Mouse (Mus musculus) liver, embryonic 13.5 days (tissue): ENCODE data around the gene Tshz2. TPM values are rescaled to one million over a fixed set of nuclear protein-coding genes. Genes with fewer than 3 reads are reported as not detected.

Experiments used
- ATAC-seq: fragments of 200-750 bp; cut with Nextera tagmentation; 2 replicates; pipeline ENCODE4 v1.8.0; 2017; ENCODE audit warnings: low read depth, mild to moderate bottlenecking, moderate number of reproducible peaks, moderate library complexity
- DNase-seq: peaks from one replicate; pipeline ENCODE4 v3.0.0; 2022
- H3K27ac ChIP-seq: fragments of 300-500 bp; sonication (generic); 2 replicates; pipeline ENCODE4 v1.5.1; 2015; ENCODE audit warnings: moderate library complexity, mild to moderate bottlenecking, inconsistent platforms
- H3K27me3 ChIP-seq: fragments of 300-500 bp; sonication (generic); 2 replicates; pipeline ENCODE4 v1.6.1; 2015; ENCODE audit warnings: mild to moderate bottlenecking, inconsistent platforms
- H3K36me3 ChIP-seq: fragments of 300-500 bp; sonication (generic); 2 replicates; pipeline ENCODE4 v1.6.1; 2015; ENCODE audit warnings: mild to moderate bottlenecking, inconsistent platforms
- H3K4me1 ChIP-seq: fragments of 300-500 bp; sonication (generic); replicated peaks from 2 replicates; pipeline ENCODE4 v1.6.1; 2015; ENCODE audit warnings: inconsistent platforms
- H3K4me2 ChIP-seq: fragments of 300-500 bp; sonication (generic); 2 replicates; pipeline ENCODE4 v1.6.1; 2015; ENCODE audit warnings: inconsistent platforms, mild to moderate bottlenecking, moderate library complexity
- H3K4me3 ChIP-seq: fragments of 300-500 bp; sonication (generic); replicated peaks from 2 replicates; pipeline ENCODE4 v1.5.1; 2015; ENCODE audit warnings: mild to moderate bottlenecking, inconsistent platforms
- H3K9ac ChIP-seq: fragments of 300-500 bp; sonication (generic); 2 replicates; pipeline ENCODE4 v1.6.1; 2015; ENCODE audit warnings: mild to moderate bottlenecking, inconsistent platforms
- H3K9me3 ChIP-seq: fragments of 300-500 bp; sonication (generic); replicated peaks from 2 replicates; pipeline ENCODE4 v1.6.1; 2016; ENCODE audit warnings: inconsistent platforms
- WGBS: fragments of 180-500 bp; shearing (Covaris S2); methylation state at CpG from one replicate; pipeline ENCODE4 v1.1.7; 2015; ENCODE audit not compliant: insufficient replicate concordance; 5-methylcytosine and 5-hydroxymethylcytosine counted together
- polyA plus RNA-seq: library from polyadenylated mRNA; unstranded; fragments of >200 nt; fragmentation: Nextera tagmentation; extraction: Ambion mirVana; gene quantifications from 2 replicates; pipeline ENCODE4 v1.2.1, GENCODE M21; 2015

Tshz2 gene
- polyA plus RNA-seq, 1 experiment from 2014 or later: 1.0 TPM

DNA sequence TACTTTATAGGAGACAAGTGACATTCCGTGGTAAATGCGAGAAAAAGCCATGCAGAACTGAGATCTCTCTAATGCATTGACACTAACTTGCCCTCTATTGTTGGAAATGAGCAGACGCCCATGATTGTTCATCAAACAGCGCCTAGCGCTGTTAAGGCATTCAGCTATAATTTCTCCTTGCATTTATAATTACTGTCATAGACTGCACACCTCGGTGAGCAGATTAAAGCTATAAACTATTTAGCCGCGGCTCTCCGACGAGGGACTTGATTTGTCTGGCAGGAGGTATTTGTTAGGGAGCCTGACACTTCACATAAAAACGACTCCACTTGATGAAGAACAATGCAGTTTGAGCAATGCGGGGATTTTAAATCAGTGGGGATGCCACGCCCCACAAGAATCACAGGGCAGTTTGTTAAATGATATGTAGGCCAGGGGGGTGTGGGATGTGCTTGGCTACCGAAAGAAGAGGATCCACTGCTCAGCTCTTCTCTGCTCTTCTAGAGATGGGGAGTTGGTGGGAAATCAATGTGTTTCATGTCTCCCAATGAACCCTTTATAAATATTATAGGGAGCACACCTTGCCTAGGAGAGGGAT lies 259.7 kb downstream of the Tshz2 start:
- H3K9me3 ChIP-seq: no peaks in the 10 kb centered on the region
- H3K27me3 ChIP-seq: no peaks in the 10 kb centered on the region
- no peak overlapping the region for H3K27ac ChIP-seq
- WGBS: 72% methylated on average over 14 of the region's 14 CpGs
- no peak overlapping the region for H3K9ac ChIP-seq
- no peak overlapping the region for H3K4me3 ChIP-seq
- ATAC-seq: no peak
- no peaks in the 10 kb centered on the region for H3K4me1 ChIP-seq
- no peak for DNase-seq
- H3K4me2 ChIP-seq: no peak overlapping the region
- no peaks in the 10 kb centered on the region for H3K36me3 ChIP-seq

DNA sequence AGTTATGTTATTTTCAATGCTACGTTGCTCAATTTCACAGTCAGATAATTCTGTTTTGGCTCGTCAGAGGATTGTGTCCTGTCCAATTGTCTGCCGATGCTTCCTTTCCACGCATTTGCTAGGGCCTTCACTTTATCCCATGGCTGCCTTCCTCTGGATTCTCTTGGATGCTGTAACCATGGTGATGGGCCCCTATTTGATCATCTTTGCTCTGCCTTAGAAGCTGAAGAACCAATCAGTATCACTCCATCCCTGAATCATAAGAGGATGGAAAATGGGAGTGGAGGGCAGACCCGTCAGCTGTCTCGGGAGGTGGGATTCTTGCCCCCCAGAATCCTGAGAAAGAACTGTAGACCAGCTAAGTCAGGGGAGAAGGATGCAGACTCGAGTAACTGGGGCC lies 270.1 kb downstream of the Tshz2 start:
- 71% methylated on average over 7 of the region's 7 CpGs for WGBS
- no peak overlapping the region for H3K9ac ChIP-seq
- ATAC-seq (no peak), DNase-seq (no peak)
- H3K36me3 ChIP-seq: no peaks in the 10 kb centered on the region
- no peak overlapping the region for H3K27ac ChIP-seq
- H3K27me3 ChIP-seq: no peaks in the 10 kb centered on the region
- H3K4me1 ChIP-seq: no peaks in the 10 kb centered on the region
- no peaks in the 10 kb centered on the region for H3K9me3 ChIP-seq
- no peak overlapping the region for H3K4me2 ChIP-seq
- H3K4me3 ChIP-seq: no peak overlapping the region

- Histone ChIP-seq H3K4me1 (no peaks in the 10 kb centered on the region), H3K4me2 (no peak overlapping the region), H3K4me3 (no peak overlapping the region), H3K27me3 (no peaks in the 10 kb centered on the region), H3K9me3 (no peaks in the 10 kb centered on the region), H3K27ac (no peak overlapping the region), H3K9ac (no peak overlapping the region), H3K36me3 (no peaks in the 10 kb centered on the region)
- DNase-seq (no peak), ATAC-seq (no peak)
- 36% methylated on average over 9 of the region's 9 CpGs for WGBS
These were observed 273.6 kb downstream of the Tshz2 start for GRCm38 (mm10) chr2:169906396-169906795.

- Histone ChIP-seq H3K4me3 (no peak overlapping the region), H3K9me3 (no peaks in the 10 kb centered on the region), H3K27ac (no peak overlapping the region), H3K4me1 (no peaks in the 10 kb centered on the region), H3K9ac (no peak overlapping the region), H3K36me3 (no peaks in the 10 kb centered on the region), H3K4me2 (no peak overlapping the region), H3K27me3 (no peaks in the 10 kb centered on the region)
- no peak for DNase-seq
- 57% methylated on average over 7 of the region's 7 CpGs for WGBS
- ATAC-seq: no peak
These were observed 275.2 kb downstream of the Tshz2 start for GRCm38 (mm10) chr2:169907979-169908378.

- 47% methylated on average over 4 of the region's 4 CpGs for WGBS
- no peak overlapping the region for H3K27ac ChIP-seq
- no peak overlapping the region for H3K9ac ChIP-seq
- no peaks in the 10 kb centered on the region for H3K9me3 ChIP-seq
- H3K4me1 ChIP-seq: no peaks in the 10 kb centered on the region
- no peak for ATAC-seq
- no peak for DNase-seq
- no peak overlapping the region for H3K4me3 ChIP-seq
- no peak overlapping the region for H3K4me2 ChIP-seq
- no peaks in the 10 kb centered on the region for H3K36me3 ChIP-seq
- H3K27me3 ChIP-seq: no peaks in the 10 kb centered on the region
These were observed 277.8 kb downstream of the Tshz2 start for GRCm38 (mm10) chr2:169910606-169911005.

DNA sequence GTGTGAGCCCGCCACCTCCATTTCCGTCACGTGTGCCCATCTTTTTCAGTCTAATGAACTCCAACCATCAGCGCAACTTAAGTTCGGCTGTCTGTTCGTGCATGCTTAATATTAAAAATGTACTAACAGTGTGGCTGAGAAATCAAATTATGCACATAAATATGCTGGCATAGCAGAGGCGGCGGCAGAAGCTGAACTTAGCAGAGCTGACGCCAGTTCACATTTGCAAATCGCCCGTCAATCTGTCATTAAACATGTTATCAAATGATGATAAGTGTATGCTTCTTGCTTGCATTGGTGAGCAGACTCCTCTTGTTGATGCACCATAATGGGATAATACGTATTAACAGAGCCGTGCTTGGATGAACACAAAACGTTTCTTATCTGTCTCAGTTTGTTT lies 280.0 kb downstream of the Tshz2 start:
- H3K36me3 ChIP-seq: no peaks in the 10 kb centered on the region
- no peak overlapping the region for H3K9ac ChIP-seq
- no peak overlapping the region for H3K4me3 ChIP-seq
- no peak overlapping the region for H3K4me2 ChIP-seq
- DNase-seq (no peak), ATAC-seq (no peak)
- no peaks in the 10 kb centered on the region for H3K9me3 ChIP-seq
- WGBS: 78% methylated on average over 14 of the region's 14 CpGs
- no peak overlapping the region for H3K27ac ChIP-seq
- no peaks in the 10 kb centered on the region for H3K4me1 ChIP-seq
- no peaks in the 10 kb centered on the region for H3K27me3 ChIP-seq

DNA sequence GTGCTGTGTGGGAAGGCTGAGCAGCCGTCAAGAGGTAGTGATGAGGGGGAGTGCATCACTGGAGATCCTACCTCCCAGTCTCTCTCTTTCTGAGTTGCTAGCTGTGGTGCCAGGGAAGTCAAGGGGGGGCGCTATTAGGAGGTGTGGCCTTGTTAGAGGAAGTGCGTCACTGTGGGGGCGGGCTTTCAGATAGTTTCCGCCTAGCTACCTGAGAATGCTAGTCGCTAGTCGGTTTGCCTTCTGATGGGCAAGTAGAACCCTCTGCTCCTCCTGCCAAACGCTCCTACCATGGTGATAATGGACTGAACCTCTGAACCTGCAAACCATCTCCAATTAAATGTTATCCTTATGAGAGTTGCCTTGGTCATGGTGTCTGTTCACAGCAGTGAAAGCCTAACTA lies 282.1 kb downstream of the Tshz2 start:
- Histone ChIP-seq H3K27me3 (no peaks in the 10 kb centered on the region), H3K4me2 (no peak overlapping the region), H3K9me3 (no peaks in the 10 kb centered on the region), H3K36me3 (no peaks in the 10 kb centered on the region), H3K27ac (no peak overlapping the region), H3K4me3 (no peak overlapping the region), H3K9ac (no peak overlapping the region), H3K4me1 (no peaks in the 10 kb centered on the region)
- DNase-seq: no peak
- WGBS: 70% methylated on average over 8 of the region's 8 CpGs
- no peak for ATAC-seq

- Histone ChIP-seq H3K4me2 (no peak overlapping the region), H3K36me3 (no peaks in the 10 kb centered on the region), H3K4me3 (no peak overlapping the region), H3K4me1 (no peaks in the 10 kb centered on the region), H3K27ac (no peak overlapping the region), H3K9me3 (no peaks in the 10 kb centered on the region), H3K27me3 (no peaks in the 10 kb centered on the region), H3K9ac (no peak overlapping the region)
- ATAC-seq (no peak), DNase-seq (no peak)
- WGBS: 75% methylated on average over 13 of the region's 13 CpGs
These were observed 282.5 kb downstream of the Tshz2 start for GRCm38 (mm10) chr2:169915326-169915725.

DNA sequence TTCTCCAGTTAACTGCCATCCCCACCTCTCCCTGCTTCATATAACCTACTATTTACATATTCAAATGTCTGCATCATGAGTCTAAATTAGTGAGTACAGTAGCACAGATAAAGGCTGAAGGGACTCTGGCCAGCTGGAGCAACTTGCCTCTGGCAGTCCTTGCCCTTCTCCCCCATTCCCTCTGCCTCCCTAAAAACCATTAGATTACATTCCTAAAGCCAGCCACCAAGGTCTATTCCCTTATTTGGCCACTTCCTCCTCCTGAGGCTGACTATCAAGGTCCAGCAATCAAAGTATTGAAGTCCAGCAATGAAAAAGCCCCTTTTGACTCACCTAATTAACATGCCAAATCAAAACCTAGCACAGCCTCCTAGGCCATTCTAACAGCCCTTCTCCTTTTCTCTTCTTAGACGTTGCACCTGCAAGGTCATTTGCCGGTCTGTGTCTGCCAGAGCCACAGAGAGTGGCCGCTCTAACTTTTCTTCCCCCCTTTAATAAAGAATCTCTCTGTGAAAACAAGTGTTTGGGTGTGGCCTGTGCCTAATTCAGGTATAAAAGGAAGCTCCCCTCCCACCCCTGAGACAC lies 286.4 kb downstream of the Tshz2 start:
- Histone ChIP-seq H3K9me3 (no peaks in the 10 kb centered on the region), H3K27me3 (no peaks in the 10 kb centered on the region), H3K4me3 (no peak overlapping the region), H3K36me3 (no peaks in the 10 kb centered on the region), H3K4me2 (no peak overlapping the region), H3K27ac (no peak overlapping the region), H3K9ac (no peak overlapping the region), H3K4me1 (no peaks in the 10 kb centered on the region)
- no peak for DNase-seq
- 62% methylated on average over 3 of the region's 3 CpGs for WGBS
- no peak for ATAC-seq

DNA sequence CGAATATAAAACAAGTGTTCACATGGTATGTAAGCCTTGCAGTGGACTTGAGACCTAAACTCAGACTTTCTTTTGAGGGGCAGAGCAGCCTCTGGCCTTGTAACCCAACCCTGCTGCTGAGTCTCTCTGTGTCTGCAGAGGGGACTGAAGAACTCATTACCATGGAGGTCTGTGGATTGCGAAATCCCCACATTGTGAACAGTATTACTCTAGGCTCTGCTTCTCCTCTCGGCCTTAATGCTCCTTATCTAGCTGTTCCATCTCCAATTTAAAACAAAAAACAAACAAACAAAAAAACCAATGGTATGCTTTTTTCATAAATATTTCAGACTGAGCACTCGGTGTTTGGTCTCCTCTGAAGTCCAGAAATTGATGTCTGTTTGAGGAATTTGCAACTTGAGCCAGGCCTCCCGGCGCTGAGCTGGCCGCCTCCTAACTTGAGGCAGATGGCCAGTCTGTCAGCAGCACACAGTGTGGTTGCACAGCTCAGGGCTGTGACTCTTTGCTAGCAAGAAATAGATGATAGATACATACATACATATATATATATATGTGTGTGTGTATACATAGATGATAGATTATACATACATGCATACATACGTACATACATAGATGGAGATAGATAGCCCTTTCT lies 291.5 kb downstream of the Tshz2 start:
- Histone ChIP-seq H3K9ac (no peak overlapping the region), H3K4me2 (no peak overlapping the region), H3K9me3 (no peaks in the 10 kb centered on the region), H3K27me3 (no peaks in the 10 kb centered on the region), H3K4me1 (no peaks in the 10 kb centered on the region; the same call in 1 of the 2 replicates), H3K4me3 (no peak overlapping the region), H3K36me3 (no peaks in the 10 kb centered on the region), H3K27ac (no peak overlapping the region)
- ATAC-seq: no peak
- no peak for DNase-seq
- 60% methylated on average over 8 of the region's 8 CpGs for WGBS

GRCm38 (mm10) chr2:169925466-169925865 lies 292.7 kb downstream of the Tshz2 start:
- WGBS: 57% methylated on average over 5 of the region's 5 CpGs
- Histone ChIP-seq H3K4me1 (no peaks in the 10 kb centered on the region; the same call in 1 of the 2 replicates), H3K4me2 (no peak overlapping the region), H3K27ac (no peak overlapping the region), H3K9ac (no peak overlapping the region), H3K9me3 (no peaks in the 10 kb centered on the region), H3K36me3 (no peaks in the 10 kb centered on the region), H3K4me3 (no peak overlapping the region), H3K27me3 (no peaks in the 10 kb centered on the region)
- ATAC-seq (no peak), DNase-seq (no peak)

- Histone ChIP-seq H3K36me3 (no peaks in the 10 kb centered on the region), H3K27ac (no peak overlapping the region), H3K9ac (no peak overlapping the region), H3K4me3 (no peak overlapping the region), H3K27me3 (no peaks in the 10 kb centered on the region), H3K4me2 (no peak overlapping the region), H3K4me1 (no peaks in the 10 kb centered on the region; the same call in 1 of the 2 replicates), H3K9me3 (no peaks in the 10 kb centered on the region)
- WGBS: 71% methylated on average over 11 of the region's 11 CpGs
- DNase-seq (no peak), ATAC-seq (no peak)
These were observed 293.2 kb downstream of the Tshz2 start for GRCm38 (mm10) chr2:169926016-169926415.
